Mouse (Mus musculus) heart, postnatal 0 days (tissue): ENCODE measurements around the gene Flvcr1.

ENCODE experiments used
- CTCF ChIP-seq: IDR thresholded peaks from 2 replicates; pipeline ENCODE4 v1.5.1; 2016; ENCODE audit warnings: antibody characterized with exemption, control low read depth, low read depth
- EP300 ChIP-seq: IDR thresholded peaks from 2 replicates; pipeline ENCODE4 v1.6.1; 2016; ENCODE audit warnings: antibody characterized with exemption, low read depth

GRCm38 (mm10) chr1:191063700-191064099 lies 37.7 kb upstream of the Flvcr1 start:
- TF ChIP-seq CTCF, result no peak
- no peak for TF ChIP-seq EP300
